7 mouse cellular contexts compared by ENCODE assay signal in genomic region chr2:22227308-22227707, GRCm38 (mm10). TPM values are rescaled to one million over a fixed set of nuclear protein-coding genes. Genes with fewer than 3 reads are reported as not detected.
DNase-seq lines count a peak whose midpoint lies in the region; ATAC-seq and TF ChIP-seq lines count a peak whose summit lies in the region.

Gene Myo3a, plus strand, starts transcription at chr2:22227503.

- peak within 1 kb of the TSS; percentile 34 for H3K4me3 ChIP-seq in intestine, embryonic 16.5 days (ENCODE audit: low read length)
- H3K4me3 ChIP-seq in liver, postnatal 0 days (ENCODE audit: low read depth, low read length), result no peak within 1 kb of the TSS

- TF ChIP-seq EP300 in liver, postnatal 0 days (IDR thresholded peaks at IDR 0.05; ENCODE audit: low read depth), result no peak

- H3K9me3 ChIP-seq in intestine, embryonic 16.5 days (ENCODE audit: control insufficient read depth, low read length), result no peaks in the 10 kb centered on the region
- H3K9me3 ChIP-seq in liver, postnatal 0 days (ENCODE audit: low read length), result no peaks in the 10 kb centered on the region

- DNase-seq in Muller cell, postnatal 12 days (ENCODE audit: inconsistent ontology term), result peak; percentile 31
- DNase-seq in embryo, embryonic 10.5 days (ENCODE audit: low spot score), result peak; percentile 3
- DNase-seq in liver, postnatal 0 days, result peak; percentile 13
- DNase-seq in natural killer cell, adult 2 months (ENCODE audit: low spot score in 2 of 2), result no peak
- DNase-seq in layer of hippocampus, adult 18-20 months (ENCODE audit: low spot score in 2 of 2), result no peak
- DNase-seq in layer of hippocampus, adult 11-12 months (ENCODE audit: low spot score), result no peak

- no peak within 1 kb of the TSS for H3K27ac ChIP-seq in intestine, embryonic 16.5 days (ENCODE audit: low read length)
- H3K27ac ChIP-seq in liver, postnatal 0 days (ENCODE audit: low read depth), result no peak within 1 kb of the TSS

- H3K36me3 ChIP-seq in intestine, embryonic 16.5 days (ENCODE audit: control insufficient read depth, insufficient read depth, low read length), result no peaks in the 10 kb centered on the region
- H3K36me3 ChIP-seq in liver, postnatal 0 days (replicated peaks; ENCODE audit: insufficient read depth, low read length), result no peaks in the 10 kb centered on the region

- peak; percentile 81 for ATAC-seq in intestine, embryonic 16.5 days
- peak; percentile 29; the same call in 1 of the 2 replicates for ATAC-seq in liver, postnatal 0 days

- no peaks in the 10 kb centered on the region for H3K27me3 ChIP-seq in intestine, embryonic 16.5 days (replicated peaks; ENCODE audit: control insufficient read depth, insufficient read depth, low read length)
- no peaks in the 10 kb centered on the region for H3K27me3 ChIP-seq in liver, postnatal 0 days (ENCODE audit: insufficient read depth, low read length)

- under 1% methylated on average over 21 of the region's 21 CpGs for WGBS in intestine, embryonic 16.5 days
- WGBS in liver, postnatal 0 days (ENCODE audit: insufficient replicate concordance), result 2% methylated on average over 21 of the region's 21 CpGs

- peak within 1 kb of the TSS; percentile 48 for H3K4me2 ChIP-seq in intestine, embryonic 16.5 days (ENCODE audit: low read depth, low read length)
- H3K4me2 ChIP-seq in liver, postnatal 0 days (ENCODE audit: low read depth, low read length), result no peak within 1 kb of the TSS

- H3K9ac ChIP-seq in intestine, embryonic 16.5 days (ENCODE audit: low read depth, low read length), result no peak within 1 kb of the TSS
- H3K9ac ChIP-seq in liver, postnatal 0 days (replicated peaks), result no peak within 1 kb of the TSS

- no peak for TF ChIP-seq CTCF in liver, postnatal 0 days (IDR thresholded peaks at IDR 0.05; ENCODE audit: low read depth)

- no peaks in the 10 kb centered on the region for H3K4me1 ChIP-seq in intestine, embryonic 16.5 days (ENCODE audit: control insufficient read depth, insufficient read depth, low read length)
- no peaks in the 10 kb centered on the region for H3K4me1 ChIP-seq in liver, postnatal 0 days (ENCODE audit: insufficient read depth)

RNA-seq across cellular contexts. Expression of gene Myo3a, which starts in this region (rescaled TPM):
- not detected in 2 replicates for polyA plus RNA-seq in intestine, embryonic 16.5 days (2015; fragmentation: Nextera tagmentation; extraction: Ambion mirVana)
- polyA plus RNA-seq in liver, postnatal 0 days (2015; fragmentation: Nextera tagmentation; extraction: Ambion mirVana), result not detected in 2 replicates
- total RNA-seq in layer of hippocampus, adult 18-20 months (2021), result 1 to 10 TPM; 2.2 to 2.4 TPM

Comparison
In these comparisons a context has a peak if more than half of its experiments do, and no peak if none do; other contexts are left out.
1. Peak in ATAC-seq, H3K4me3 ChIP-seq and H3K4me2 ChIP-seq in intestine, embryonic 16.5 days; RNA of the gene not detected or under 1 TPM.
2. Peak in DNase-seq and ATAC-seq in liver, postnatal 0 days; RNA of the gene not detected or under 1 TPM.
3. DNase-seq: peak in Muller cell, postnatal 12 days (single experiment) and embryo, embryonic 10.5 days (single experiment); none in natural killer cell, adult 2 months (0 of 2), layer of hippocampus, adult 18-20 months (0 of 2) and layer of hippocampus, adult 11-12 months (single experiment).